Mouse (Mus musculus) T-helper 17 cell (primary cell): ENCODE results near the gene Emc9.

Experiments
- in situ Hi-C, 2 experiments: fragments of 300-600 bp; cut with MboI, MseI; formaldehyde crosslinking; loops; 1 replicate in 1 of 2; 2 replicates in 1 of 2; pipeline ENCODE4 v1.15.1; 2025; ENCODE audit warnings: high pct_unique_total_duplicates in 2 of 2

The Emc9 gene

DNA sequence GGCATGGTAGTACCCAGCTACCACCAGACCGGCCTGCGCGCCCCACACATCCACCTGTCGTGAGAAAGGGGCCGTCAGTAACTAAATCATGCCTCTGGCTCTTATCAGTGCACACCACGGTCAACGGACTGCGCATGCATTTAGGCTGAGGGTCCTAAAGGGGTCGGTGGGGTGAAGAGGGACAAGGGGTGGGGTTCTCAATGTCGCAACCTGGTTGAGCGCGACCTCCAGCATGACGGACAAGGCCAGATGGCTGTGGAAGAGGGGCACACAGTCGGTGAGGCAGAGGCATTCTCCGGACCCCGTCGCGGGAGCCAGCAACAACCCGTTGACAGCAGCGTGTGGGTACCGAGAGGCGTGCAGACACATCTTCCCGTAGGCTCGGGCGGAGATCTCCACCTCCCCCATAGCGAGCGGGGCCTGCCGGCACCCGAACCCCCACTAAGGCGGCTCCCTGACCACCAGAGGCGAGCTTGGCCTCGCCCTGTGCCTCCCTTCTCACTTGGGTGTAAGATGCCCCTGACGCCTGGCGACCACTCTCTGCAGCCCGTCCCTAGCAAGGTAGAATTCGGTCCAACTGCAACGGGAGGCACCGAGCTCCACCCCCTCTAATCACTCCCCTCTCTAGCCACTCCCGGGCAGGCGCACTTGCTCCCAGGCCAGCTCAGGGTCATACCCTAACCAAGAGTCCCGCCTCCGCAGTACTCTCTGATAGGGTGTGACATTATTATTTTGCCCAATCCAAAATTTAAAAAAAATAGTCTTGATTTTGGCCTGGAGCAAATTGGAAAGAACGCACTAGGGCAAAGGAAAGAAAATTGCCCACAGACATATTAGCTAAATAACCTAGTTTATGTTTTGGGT, at the start of gene Emc9:
Emc9 (minus strand) TSS at position 601 of the 864 bp plus-strand sequence.
- in situ Hi-C loops = no loop called here

- in situ Hi-C loops = no loop called here
Measured at GRCm38 (mm10) chr14:55629312-55629711, 44.2 kb upstream of the Emc9 start.

- in situ Hi-C loops = no loop called here
Measured at GRCm38 (mm10) chr14:55628077-55628827, 43.1 kb upstream of the Emc9 start.

- in situ Hi-C loops = no loop called here
Measured at GRCm38 (mm10) chr14:55618486-55619195, 33.5 kb upstream of the Emc9 start.

DNA sequence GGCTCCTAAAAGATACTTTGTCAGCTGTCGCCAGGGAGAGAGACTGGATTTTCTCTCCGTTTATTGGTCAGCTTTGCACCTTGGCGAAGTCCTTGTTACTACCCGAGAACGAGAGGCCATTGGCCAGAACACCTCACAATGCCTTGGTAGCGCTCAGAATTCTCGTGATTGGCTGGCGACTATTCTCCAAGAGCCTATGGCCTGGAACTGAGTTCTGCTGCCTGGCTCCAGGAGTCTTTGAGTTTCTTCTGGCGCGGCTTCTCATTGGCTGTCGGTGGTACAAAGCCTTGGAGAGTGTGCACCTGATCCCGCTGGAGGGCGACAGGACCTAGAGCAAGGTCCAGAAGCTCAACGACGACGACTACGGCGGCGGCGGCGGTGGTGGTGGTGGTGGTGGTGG, 32.7 kb upstream of the Emc9 start, which contains the start of gene Rec8:
Rec8 (plus strand) TSS at position 216 of the 400 bp plus-strand sequence.
- in situ Hi-C loops = no loop called here

- in situ Hi-C loops = no loop called here
Measured at GRCm38 (mm10) chr14:55616844-55617243, 31.7 kb upstream of the Emc9 start.

GRCm38 (mm10) chr14:55615876-55616275, 30.8 kb upstream of the Emc9 start:
- in situ Hi-C loops = no loop called here

DNA sequence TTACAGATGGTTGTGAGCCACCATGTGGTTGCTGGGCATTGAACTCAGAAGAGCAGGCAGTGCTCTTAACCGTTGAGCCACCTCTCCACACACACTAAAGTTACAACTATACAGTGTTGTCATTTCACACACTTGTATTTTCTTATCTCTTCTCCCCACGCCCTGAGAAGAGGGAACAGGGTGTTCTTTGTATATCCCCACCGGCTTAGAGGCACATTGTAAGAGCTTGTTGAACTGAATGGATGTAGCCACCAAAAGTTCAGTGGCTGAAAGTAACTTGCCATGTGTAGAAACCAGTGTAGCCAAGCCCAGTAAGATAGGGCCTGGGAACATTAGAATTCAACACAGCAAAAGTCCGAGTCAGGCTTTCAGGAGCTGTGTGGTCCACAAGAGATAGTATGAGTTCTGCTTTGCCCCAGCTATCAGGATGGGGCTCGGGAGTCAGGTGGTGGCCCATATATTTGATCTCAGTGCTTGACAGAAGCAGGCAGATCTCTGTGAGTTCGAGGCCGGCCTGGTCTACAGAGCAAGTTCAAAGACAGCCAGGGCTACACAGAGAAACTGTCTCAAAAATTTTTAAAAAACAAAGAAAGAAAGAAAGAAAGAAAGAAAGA, 29.6 kb upstream of the Emc9 start:
- in situ Hi-C loops = no loop called here

DNA sequence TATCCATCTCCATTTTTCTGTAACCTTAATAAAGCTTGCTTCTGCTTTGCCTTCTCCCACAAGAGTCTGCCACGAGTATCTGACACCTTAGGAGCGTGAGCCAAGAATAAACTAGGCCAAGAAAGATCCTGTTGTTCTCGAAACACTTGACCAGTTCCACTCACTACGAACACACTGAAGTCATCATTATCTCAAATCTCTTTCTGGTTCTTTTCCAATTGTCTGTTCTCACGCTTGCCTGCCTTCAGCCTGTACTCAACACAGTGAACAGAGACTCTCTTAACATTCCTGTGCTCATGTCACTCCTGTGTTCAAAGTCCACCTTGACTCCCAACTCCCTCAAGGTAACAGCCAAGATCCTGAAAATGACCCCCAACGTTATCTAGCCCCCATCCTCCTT, 28.2 kb upstream of the Emc9 start:
- in situ Hi-C loops = no loop called here

DNA sequence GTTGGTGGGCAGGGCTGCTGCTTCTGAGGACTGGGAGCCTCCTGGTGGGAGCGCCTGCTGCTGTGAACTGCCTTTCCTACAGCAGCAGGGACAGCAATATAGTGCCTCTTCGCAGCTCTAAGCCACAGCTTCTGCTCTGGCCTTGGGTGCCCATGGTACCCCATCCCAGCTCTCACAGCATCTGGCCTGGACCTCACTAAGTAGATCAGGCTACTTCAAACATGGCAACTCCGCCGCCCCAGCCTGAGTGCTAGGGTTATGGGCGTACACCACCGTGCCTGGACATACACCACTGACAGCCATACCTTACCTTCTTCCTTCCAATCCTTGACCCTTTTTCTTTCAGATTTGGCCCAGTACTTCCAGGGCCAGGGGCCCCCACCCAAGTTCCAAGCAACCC, 23.2 kb upstream of the Emc9 start:
- in situ Hi-C loops = no loop called here

- in situ Hi-C loops = no loop called here
Measured at GRCm38 (mm10) chr14:55605743-55606459, 20.8 kb upstream of the Emc9 start.

DNA sequence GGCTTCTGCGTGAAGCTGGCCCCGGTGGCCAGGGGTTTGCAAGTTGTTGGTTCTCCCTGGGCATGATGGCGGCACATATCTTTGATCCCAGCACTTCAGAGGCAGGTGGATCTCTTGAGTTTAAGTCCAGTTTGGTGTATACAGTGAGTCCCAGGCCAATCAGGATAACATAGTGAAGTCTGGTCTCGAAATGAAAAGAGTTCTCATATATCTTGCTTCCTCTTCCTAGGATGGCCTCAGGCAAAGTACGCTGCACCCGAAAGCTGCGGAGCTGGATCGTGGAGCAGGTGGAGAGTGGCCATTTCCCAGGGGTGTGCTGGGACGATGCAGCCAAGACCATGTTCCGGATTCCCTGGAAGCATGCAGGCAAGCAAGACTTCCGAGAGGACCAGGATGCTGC, 19.7 kb upstream of the Emc9 start:
- in situ Hi-C loops = no loop called here

- in situ Hi-C loops = no loop called here
Measured at GRCm38 (mm10) chr14:55603633-55604576, 18.8 kb upstream of the Emc9 start.

GRCm38 (mm10) chr14:55603271-55603632, 18.1 kb upstream of the Emc9 start, which contains the start of gene Irf9:
TSS of gene Irf9 (plus strand) at chr14:55603571.
- in situ Hi-C loops = no loop called here

DNA sequence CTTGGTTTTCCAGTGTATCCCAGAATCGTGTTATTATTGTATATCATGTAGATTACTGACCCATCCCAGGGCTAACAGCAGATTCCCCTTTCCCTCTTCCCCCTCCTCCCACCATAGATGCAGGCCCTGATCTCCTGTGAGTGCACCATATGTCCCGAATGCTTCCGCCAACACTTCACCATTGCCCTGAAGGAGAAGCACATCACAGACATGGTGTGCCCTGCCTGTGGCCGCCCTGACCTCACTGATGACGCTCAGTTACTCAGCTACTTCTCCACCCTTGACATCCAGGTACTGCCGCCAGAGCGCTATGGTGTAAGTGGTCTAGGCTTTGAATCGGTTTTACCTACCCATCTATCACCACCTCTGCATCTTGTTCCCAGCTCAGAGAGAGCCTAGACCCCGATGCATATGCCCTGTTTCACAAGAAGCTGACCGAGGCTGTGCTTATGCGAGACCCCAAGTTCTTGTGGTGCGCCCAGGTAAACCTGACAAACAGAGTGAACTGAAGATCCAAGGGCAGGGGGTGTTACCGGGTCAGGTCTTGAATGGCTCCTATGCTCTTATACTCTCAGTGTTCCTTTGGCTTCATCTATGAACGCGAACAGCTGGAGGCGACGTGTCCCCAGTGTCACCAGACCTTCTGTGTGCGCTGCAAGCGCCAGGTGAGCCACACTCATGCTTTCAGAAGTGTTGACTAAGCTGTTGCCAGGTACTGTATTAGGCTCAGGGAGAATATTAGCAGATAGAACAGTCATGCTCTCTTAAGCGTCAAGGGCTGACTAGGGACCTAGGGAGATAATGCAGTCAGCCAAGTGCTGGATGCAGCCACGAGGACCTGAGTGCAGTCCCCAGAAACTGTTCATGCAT, 13.7 kb upstream of the Emc9 start:
- in situ Hi-C loops = no loop called here

GRCm38 (mm10) chr14:55596036-55596690, 11.1 kb upstream of the Emc9 start:
- in situ Hi-C loops = no loop called here

GRCm38 (mm10) chr14:55592226-55592625, 7.1 kb upstream of the Emc9 start:
- in situ Hi-C loops = no loop called here

GRCm38 (mm10) chr14:55591331-55591891, 6.3 kb upstream of the Emc9 start, which contains the start of gene Rnf31:
TSS of gene Rnf31 (plus strand) at chr14:55591708.
- in situ Hi-C loops = no loop called here
